Mouse (Mus musculus): ENCODE results near the gene Atxn1.
A peak's percentile ranks its signal among the peaks of the same experiment; 100 is the strongest.

The Atxn1 gene

DNA sequence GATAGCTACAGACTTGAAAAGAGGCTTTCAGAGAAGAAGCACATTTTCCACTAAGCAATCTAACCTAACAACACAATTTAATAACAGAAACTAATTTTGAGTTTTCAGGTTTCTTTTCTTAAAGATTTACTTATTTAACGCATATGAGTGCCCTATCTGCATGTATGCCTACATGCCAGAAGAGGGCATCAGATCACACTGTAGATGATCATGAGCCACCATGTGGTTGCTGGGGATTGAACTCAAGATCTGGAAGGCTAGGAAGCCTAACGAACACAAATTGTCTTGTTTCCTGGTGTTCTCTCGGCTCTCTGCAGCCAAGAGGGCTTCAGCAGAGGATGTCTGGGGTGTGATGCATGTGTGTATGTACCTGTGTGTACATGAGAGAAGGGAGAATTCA lies 280.8 kb downstream of the Atxn1 start:
- no peak for DNase-seq (ENCODE audit: low spot score in 2 of 2)

DNA sequence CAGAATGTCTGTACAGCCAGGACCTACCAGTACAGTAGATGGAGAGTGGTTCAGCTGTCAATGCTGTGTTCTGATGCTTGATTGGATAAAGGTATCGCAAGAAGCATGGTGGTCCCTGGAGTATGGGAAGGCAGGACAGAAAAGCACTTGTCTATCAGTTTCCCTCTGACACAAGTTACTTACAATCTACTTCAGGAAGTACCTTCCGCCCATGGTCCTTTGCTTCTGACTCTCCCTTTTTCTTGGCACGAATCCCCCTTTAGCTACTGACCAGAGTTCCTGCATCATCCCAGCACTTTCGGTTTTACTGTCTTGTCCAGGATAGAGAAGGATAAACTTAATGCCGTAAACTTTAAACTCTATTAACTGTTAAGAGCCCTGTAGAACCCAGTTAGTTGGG lies 283.6 kb downstream of the Atxn1 start:
- DNase-seq (ENCODE audit: low spot score in 2 of 2) = peak; percentile 70 to 79

DNA sequence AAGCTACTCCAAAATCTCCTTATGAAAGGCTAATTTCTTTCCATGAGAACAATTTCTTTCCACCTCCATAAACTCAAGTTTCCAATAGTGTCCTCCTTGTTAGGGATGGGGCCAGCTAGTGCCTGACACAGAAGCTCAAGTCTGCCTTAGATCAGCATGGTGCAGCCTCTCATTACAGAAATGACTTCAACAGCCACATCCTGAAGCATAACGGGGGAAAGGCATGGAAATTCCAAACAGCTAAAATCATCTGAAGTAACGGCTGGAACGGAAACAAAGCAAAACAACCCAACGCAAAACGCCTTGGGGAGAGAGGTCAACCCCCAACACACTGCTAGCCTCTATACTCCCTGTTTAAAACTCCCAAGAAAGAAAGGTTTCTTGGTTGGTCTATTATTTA lies 284.2 kb downstream of the Atxn1 start:
- peak; percentile 61 to 71 for DNase-seq (ENCODE audit: low spot score in 2 of 2)

DNA sequence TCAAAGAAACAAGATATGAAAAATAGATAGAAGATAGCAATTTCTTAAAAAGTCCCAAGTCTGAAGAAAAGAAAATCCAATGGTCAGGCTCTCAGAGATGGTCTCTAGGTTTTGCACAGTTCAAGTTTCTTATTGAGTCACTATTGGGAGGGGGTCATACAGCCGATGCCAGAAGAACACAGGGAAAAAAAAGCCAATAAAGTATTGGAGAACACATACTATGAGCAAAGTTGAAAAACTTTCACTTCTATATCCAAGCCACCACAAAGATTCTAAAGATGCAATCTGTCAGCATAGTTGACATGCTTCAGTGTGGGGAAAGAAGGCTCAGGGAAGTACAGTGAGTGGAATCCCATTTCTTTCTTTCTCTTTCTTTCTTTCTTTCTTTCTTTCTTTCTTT lies 285.7 kb downstream of the Atxn1 start:
- no peak for DNase-seq (ENCODE audit: low spot score in 2 of 2)

DNA sequence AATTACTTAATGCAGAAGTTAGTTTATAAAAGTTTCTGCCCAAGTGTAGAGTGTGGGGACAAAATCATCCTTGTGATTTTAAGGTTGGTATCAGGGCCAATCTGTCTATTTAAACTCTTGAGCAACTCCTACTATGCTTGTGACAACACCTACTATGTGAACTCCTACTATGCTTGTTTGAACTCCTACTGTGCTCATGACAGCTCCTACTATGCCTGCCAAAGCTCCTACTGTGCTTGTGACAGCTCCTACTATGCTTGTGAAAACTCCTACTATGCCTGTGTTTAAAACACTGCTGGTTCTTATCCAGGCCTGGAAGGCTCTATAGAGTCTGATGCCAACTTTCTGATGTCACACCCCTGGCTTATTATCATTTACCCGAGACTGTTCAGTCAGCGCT lies 292.2 kb downstream of the Atxn1 start:
- no peak for DNase-seq (ENCODE audit: low spot score in 2 of 2)

DNA sequence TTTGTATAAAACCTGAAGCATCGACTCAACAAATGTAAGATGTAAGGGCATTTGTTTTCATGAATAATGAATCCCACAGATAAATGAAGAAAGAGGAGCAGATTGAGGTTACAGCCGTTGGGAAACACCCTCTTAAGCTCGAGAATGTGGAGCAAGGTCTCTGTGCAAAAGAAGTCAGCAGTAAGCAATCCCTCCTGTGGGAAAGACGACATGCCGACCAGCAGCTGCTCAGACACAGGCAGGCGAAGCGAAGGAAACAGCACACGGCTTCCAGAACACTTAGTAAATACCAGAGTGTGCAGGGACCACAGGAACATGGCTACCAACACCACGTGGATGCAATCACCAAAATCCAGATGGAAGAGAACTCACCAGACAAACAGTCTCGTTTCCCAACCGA lies 294.8 kb downstream of the Atxn1 start:
- DNase-seq (ENCODE audit: low spot score in 2 of 2) = no peak

DNA sequence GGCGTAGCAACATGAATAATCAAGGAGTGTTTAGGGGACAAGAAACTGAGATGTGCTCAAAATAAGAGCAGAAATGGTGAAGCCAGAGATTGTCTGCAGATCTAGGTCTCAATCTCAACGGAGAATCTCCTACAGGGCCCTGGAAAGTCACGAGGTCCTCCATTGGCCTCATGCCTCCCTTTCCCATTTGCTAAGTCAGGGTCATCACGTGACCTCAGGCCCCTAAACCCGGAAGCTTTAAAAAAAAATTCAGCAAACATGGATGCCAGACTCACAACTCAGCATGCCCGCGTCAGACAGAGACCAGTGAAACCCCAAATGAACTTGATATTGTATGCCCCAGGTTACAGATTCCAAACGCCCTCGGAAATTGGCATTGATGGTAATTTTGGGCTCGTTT lies 302.0 kb downstream of the Atxn1 start:
- no peak for DNase-seq (ENCODE audit: low spot score in 2 of 2)

DNA sequence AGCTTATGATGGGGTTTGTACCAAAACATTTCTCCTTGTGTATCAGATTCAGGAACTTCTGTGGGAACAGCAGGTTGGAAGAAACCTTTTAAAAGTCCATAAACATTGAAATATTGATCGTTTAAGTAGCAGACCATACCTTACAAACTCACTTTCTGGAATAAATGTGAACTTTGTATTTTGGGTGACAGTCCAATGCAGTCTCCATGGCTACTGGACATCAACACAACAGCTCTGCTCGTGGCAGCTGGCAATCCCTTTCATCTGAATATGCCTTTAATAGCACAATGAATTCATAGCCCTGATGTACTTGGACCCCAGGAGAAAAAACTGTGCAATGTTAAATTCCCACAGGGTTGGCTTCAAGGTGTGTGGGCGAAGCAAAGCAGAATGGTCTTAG lies 302.6 kb downstream of the Atxn1 start:
- DNase-seq (ENCODE audit: low spot score in 2 of 2) = no peak

DNA sequence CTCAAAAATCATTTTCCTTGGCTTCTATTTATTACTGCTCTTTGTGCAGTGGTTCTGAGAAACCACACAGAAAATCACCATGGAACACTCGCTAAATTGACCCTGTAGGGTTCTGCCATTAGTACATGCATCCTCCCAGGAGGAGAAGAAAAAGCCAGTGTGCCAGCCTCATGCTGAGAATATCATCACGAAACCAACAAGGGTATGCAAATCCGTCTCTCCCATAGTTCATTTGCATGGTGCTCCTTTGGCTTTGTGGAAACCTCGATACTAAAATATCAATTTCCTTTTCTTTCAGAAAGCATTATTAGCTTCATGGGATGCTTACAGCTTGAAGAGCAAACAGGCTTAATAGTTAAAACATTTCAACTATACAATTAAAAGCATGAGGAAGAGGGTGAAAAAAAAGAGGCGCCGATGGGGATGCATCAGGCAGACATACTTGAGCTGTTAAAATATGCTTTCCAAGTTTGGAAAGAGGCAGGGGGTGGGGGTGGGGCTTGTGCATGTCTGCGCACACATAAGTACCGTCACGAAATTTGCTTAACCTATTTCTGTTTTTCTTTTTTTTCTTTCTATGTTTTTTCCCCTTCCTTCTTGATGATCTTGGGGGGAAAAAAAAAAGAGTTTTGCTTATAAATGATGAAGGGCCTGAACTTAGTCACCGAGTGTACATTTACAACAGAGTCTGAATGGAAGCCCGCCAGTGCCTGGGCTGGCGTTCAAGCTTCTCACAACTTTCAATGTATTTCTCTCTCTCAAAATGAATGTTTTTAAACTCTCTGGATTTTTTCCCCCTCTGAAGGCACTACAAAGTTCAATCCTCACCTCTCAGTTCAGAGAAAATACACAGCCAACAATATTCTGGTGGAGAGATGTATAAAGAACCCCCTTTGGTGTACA lies 303.3 kb downstream of the Atxn1 start:
- DNase-seq (ENCODE audit: low spot score in 2 of 2) = no peak

DNA sequence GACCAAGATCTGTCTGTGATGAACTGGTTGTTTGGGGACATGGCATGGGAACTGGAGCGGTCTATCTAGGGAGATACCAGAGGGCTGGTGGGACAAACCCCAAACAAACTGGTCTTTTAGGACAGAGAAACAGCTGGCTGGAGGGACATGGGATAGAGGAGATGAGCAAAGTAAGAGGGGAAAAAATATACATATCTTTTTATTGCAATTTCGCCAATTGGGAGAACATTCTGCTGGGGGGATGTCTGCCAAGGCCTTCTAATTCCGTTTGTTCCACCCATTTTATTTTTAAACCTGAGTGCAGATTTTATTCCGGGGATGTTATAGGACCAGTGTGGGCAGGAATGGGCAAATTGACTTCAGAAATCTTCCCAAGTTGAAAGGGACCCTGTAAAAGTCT lies 305.0 kb downstream of the Atxn1 start:
- no peak for DNase-seq (ENCODE audit: low spot score in 2 of 2)

DNA sequence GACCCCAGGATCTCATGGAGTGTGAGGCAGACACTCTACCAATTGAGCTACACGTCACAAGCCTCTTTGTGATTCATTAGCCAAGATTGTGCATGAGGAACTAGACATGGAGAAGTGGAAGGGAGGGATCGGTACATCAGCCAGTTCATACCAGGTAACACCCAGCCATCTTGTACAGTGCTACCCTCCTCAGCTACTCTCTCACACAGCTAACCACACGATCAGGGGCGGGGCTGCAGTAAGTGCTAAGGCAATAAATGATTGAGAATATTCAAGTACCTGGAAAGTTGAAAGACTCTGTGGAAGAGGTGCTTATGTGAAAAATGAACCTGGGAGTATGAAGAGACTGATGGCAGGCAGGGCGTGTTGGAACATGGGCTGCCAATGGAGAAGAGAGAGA lies 306.5 kb downstream of the Atxn1 start:
- no peak for DNase-seq (ENCODE audit: low spot score in 2 of 2)

DNA sequence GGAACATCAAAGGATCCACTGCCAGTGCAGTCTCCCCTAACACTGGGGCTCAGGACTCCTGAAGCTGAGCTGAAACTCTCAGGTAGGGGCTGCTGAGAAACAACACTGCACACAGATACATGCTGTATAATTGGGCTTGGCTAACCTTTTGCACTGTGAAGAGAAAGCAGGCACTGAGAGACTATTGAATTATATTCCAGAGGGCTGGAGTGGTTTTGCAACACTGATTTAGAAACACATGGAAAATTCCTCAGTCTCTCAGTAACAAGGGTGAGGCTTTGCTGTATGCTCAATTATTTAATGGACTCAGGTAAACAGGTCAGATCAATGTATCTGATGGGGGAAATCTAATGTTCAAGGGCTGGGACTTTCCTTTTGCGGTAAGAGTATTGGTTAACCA lies 307.6 kb downstream of the Atxn1 start:
- DNase-seq (ENCODE audit: low spot score in 2 of 2) = no peak

DNA sequence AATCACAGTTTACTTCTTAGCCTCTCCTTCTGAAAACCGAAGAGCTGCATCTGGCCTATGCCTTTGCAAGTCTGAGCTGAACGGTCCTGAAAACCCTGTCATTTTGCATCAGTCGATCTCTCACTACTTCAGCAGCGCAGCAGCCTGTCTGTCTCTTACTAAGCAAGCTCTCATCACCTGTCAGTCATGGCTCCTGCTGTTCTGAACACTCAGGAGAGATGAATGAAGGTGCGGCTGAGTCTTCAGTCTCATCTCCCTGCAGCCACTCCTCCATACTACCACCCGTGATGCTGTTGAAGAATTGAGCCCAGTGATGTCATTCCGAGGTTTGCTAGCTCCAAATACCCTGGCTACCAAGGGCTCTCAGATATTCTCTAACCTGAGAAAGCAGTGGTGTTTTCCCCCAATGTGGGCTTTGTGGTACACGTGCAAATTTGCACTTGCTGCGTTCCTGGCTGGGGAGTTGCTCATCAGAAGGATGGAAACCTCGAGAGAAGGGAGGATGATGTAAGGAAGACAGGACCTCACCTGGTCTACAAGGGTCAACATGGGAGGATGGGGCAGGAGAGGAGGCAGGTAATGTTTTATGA lies 313.1 kb downstream of the Atxn1 start:
- no peak for DNase-seq (ENCODE audit: low spot score in 2 of 2)

DNA sequence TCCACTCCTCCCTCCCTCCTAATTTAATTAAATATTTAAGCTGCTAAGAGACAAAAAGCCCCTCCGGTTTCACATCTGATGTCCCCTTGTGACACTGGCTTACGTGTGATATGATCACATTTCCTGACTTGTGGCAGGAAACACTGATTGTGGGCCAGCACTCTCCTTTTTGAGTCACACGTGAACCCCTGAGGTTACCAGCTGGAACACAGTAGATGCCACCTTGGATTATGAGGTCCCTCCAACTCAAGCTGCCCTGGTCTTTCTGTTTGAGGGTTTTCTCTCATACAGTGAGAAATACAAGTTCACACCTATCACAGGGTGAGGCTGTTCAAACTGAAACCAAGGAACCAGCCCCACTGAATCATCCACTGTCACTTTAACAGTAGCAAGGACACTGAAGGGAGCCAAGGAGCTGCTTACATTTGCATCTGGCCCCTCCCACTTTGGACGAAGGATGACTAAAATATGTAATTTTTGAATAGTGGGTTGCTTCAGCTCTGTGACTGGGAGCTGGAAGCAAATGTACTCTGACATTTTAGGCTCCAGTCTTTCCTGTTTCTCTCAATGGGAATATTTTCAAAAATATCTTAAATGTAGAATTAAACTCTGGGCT lies 315.5 kb downstream of the Atxn1 start:
- no peak for DNase-seq (ENCODE audit: low spot score in 2 of 2)

DNA sequence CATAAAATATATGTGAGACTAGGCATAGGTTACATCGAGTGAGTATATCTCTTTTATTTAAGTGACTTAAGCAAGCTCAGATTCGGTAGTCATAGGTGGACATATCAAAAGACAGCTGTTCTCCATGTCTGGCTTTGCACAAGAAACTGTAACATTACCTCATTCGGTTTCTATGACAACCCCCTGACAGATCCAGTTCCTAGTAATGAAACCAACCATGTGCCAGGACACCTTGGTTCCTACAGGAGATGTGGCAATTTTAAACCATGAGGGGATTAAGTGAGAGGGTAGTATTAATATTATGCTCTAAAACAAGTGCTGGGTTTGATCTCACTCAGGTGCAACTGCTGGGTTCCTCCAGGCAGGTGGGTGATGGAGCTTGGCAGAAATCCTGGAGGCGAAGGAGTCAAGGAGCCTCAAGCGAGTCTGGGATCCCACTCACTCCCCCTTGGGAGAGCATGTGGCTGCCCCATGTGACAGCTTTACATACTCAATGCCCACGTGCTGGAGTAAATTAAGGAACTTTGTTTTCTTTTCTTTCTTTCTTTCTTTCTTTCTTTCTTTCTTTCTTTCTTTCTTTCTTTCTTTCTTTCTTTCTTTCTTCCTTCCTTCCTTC lies 320.9 kb downstream of the Atxn1 start:
- no peak for DNase-seq (ENCODE audit: low spot score in 2 of 2)

DNA sequence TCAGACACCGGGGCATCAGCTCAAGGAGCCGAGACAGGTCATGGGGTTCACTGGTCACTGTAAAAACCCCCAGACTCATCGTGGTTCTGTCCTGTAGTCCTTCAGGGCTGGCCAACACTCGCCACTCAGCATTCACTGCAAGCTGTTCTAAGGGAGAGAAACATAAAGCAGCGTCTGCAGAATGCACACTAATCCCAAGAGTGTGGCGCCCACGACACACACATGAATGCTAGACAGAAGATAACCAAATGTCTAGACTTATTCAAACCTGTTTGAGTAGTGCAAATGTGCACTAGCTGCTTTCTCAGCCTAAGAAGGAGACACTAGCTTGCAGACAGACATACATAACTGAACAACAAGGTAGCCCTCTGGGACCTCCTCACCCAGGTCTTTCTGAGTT lies 321.9 kb downstream of the Atxn1 start:
- DNase-seq (ENCODE audit: low spot score in 2 of 2) = no peak

DNA sequence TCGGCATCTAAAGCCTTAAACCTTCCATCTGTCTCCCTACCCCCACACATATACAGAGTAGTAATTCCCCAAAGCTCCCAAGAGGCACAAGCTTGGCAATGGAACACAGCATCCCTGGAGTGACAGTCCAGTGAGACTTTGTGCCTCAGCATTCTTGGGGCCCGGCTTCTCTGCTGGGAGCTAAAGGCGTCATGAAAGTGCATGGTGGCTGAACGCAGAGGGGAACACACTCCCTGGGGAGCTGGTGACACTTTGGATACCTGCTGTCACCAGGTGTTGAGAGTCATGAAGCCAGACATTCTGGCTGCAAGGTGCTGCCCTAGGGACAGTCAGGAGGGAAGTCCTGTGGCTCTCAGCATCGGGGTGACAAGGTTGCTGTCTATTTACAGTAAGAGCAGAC lies 324.4 kb downstream of the Atxn1 start:
- no peak for DNase-seq (ENCODE audit: low spot score in 2 of 2)

DNA sequence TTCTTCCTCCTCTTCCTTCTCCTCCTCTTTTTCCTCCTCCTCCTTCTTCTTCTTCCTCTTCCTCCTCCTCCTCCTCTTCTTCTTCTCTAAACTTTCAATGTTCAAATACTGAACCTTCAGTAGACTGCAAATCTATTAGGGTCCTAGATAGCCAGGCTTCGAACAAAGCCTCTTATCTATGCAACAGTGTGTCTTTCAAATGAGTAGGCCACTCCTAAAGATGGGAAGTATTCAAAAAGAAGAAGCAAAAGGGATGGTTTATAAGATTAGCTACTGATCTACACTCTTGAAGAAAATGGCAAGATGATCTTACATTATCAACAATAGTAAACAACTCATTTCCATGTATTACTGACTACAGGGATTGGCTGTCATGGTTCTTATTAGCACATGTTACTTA lies 326.5 kb downstream of the Atxn1 start:
- DNase-seq (ENCODE audit: low spot score in 2 of 2) = no peak

DNA sequence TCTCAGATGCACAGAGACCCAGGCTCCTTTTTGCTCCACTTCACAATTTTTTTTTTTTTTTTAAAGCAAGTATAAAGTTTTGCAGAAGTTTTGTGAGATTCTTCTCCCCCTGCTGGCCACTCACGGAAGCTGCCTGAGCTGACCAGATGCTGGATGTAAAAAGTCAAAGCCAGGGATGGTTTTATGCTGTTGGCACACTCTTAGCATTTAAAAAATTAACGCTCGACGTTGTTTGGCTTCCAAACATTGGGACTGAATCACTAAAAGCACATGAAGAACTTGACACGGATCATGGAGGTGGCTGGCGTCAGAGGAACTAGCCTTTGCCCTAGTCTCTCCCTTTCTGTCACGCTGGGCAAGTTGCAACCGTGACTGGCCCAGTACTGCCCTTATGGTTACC lies 327.5 kb downstream of the Atxn1 start:
- peak in 1 of 2 experiments; percentile 36 for DNase-seq (ENCODE audit: low spot score in 2 of 2)

DNA sequence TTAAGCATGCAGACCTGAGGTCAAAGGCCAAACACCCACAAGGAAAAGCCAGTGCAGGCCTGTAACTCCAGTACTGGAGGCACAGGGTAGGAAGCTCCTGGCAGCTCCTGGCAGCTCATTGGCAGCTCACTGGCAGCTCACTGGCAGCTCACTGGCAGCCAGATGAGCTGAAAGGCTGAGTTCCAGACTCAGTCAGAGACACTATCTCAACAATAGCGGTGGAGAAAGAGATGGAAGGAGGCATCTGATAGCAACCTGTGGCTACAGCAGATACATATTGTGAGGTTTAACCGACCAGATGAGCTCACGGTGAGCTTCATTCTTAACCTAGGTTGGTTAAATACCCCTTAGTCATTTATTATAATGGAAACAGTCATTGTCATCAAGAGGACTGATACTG lies 328.4 kb downstream of the Atxn1 start:
- no peak for DNase-seq (ENCODE audit: low spot score in 2 of 2)

DNA sequence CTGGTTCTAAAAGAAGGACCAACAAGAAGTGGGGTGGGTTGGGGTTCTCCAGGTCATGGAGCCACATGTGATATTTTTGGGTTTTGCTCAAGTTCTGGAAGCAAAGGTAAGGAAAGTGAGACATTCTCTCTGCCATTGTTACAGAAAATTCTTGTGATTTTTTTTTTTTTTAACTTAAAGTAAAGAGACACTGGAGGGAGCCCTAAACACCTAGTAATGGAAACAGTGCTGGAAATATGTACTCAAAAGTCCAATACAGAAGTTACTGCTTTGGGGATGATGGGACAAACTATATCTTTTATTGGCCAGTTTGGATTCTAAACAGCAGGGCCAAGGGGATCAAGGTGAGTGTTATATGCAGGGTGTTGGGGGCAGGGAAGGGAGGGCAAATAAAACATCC lies 330.9 kb downstream of the Atxn1 start:
- no peak for DNase-seq (ENCODE audit: low spot score in 2 of 2)

DNA sequence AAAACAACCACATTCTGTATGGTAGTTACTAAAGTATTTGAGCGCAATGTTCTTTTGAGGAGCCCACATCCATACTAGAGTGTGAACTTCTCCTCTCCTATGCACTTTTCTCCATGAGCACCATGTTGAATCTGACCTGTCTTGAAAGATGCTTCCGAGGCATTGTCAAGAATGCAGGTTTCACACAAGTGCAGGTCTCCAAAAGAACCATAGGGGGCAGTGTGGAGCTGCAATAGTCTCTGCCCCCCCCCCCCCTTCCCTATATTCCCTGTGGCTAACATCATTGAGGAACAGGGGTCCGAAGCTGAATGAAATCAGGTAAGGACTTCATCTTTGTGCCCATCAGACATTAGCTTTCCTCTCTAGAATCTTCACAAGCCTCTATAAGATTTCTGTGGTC lies 332.7 kb downstream of the Atxn1 start:
- no peak for DNase-seq (ENCODE audit: low spot score in 2 of 2)
